Mouse (Mus musculus) ovary, postnatal 14 days (tissue): Measurements from ENCODE around the gene Eno2.

Source experiments
- DNase-seq: peaks from one replicate; pipeline ENCODE4 v3.0.0; 2022; ENCODE audit warnings: low spot score

Eno2 gene

GRCm38 (mm10) chr6:124740211-124740887 is 29.1 kb downstream of the Eno2 start:
- no peak for DNase-seq

GRCm38 (mm10) chr6:124739231-124739796 is 30.2 kb downstream of the Eno2 start:
- no peak for DNase-seq

GRCm38 (mm10) chr6:124738511-124739023 is 30.9 kb downstream of the Eno2 start, which contains the start of gene Ptpn6:
Gene Ptpn6, minus strand, starts transcription at chr6:124738714.
- no peak for DNase-seq

GRCm38 (mm10) chr6:124737040-124737439 is 32.4 kb downstream of the Eno2 start:
- no peak for DNase-seq

GRCm38 (mm10) chr6:124734417-124734816 is 35.1 kb downstream of the Eno2 start:
- DNase-seq: no peak

- no peak for DNase-seq
Observed at GRCm38 (mm10) chr6:124732476-124733370, 36.8 kb downstream of the Eno2 start.

GRCm38 (mm10) chr6:124731038-124731437 is 38.4 kb downstream of the Eno2 start:
- DNase-seq: no peak

- DNase-seq: no peak
Observed at GRCm38 (mm10) chr6:124729850-124730705, 39.4 kb downstream of the Eno2 start.

- no peak for DNase-seq
Observed at GRCm38 (mm10) chr6:124728621-124729020, 40.9 kb downstream of the Eno2 start.

GRCm38 (mm10) chr6:124724472-124724871 is 45.0 kb downstream of the Eno2 start:
- DNase-seq: no peak

- DNase-seq: no peak
Observed at GRCm38 (mm10) chr6:124723541-124723940, 45.9 kb downstream of the Eno2 start.

- DNase-seq: no peak
Observed at GRCm38 (mm10) chr6:124722876-124723473, 46.5 kb downstream of the Eno2 start.

GRCm38 (mm10) chr6:124720904-124721303 is 48.6 kb downstream of the Eno2 start:
- no peak for DNase-seq

GRCm38 (mm10) chr6:124719354-124719978 is 50.0 kb downstream of the Eno2 start:
- DNase-seq: no peak

GRCm38 (mm10) chr6:124718703-124719102 is 50.8 kb downstream of the Eno2 start:
- peak; percentile 42 for DNase-seq

GRCm38 (mm10) chr6:124717968-124718367 is 51.5 kb downstream of the Eno2 start:
- DNase-seq: no peak

GRCm38 (mm10) chr6:124716864-124717490 is 52.5 kb downstream of the Eno2 start:
- DNase-seq: no peak

GRCm38 (mm10) chr6:124712918-124713317 is 56.6 kb downstream of the Eno2 start:
- DNase-seq: no peak

GRCm38 (mm10) chr6:124711824-124712782 is 57.4 kb downstream of the Eno2 start, which contains the start of the genes Emg1 and Phb2:
Gene Emg1, minus strand, starts transcription at chr6:124712178.
Gene Phb2, plus strand, starts transcription at chr6:124712336.
- peak; percentile 97 for DNase-seq
